Mouse (Mus musculus) MEL (cell line): ENCODE data around the gene Flrt1. TPM values are rescaled to one million over a fixed set of nuclear protein-coding genes. Genes with fewer than 3 reads are reported as not detected.

Experiments
- DNase-seq: peaks from one replicate; pipeline ENCODE4 v3.0.0; 2011; ENCODE audit warnings: low read depth, low spot score
- H3K27ac ChIP-seq: 2 replicates; pipeline ENCODE4 v1.5.1; 2012; ENCODE audit warnings: low read depth, mild to moderate bottlenecking, control low read depth, low read length, moderate library complexity; ENCODE audit not compliant: control insufficient read depth
- H3K27me3 ChIP-seq, 2 experiments: fragments of 150-350 bp in 1 of 2; sonication (generic) in 1 of 2; 2 replicates each; pipeline ENCODE4 v1.6.1; 2012; ENCODE audit warnings: low read length in 2 of 2, mild to moderate bottlenecking in 2 of 2, improper control_type of control experiment in 1 of 2, moderate library complexity in 1 of 2; ENCODE audit not compliant: insufficient read depth in 2 of 2, control insufficient read depth in 1 of 2
- H3K36me3 ChIP-seq, 2 experiments: 2 replicates each; pipeline ENCODE4 v1.6.1; 2012 to 2014; ENCODE audit warnings: low read length in 2 of 2, improper control_type of control experiment in 1 of 2, inconsistent platforms in 1 of 2, mild to moderate bottlenecking in 1 of 2; ENCODE audit not compliant: insufficient read depth in 2 of 2, control insufficient read depth in 1 of 2
- H3K4me1 ChIP-seq, 2 experiments: fragments of 150-350 bp in 1 of 2; sonication (generic) in 1 of 2; 2 replicates each; pipeline ENCODE4 v1.6.1; 2012; ENCODE audit warnings: low read length in 2 of 2, improper control_type of control experiment in 1 of 2, mild to moderate bottlenecking in 1 of 2; ENCODE audit not compliant: insufficient read depth in 2 of 2, control insufficient read depth in 1 of 2
- H3K4me3 ChIP-seq, 2 experiments: fragments of 150-350 bp in 1 of 2; sonication (generic) in 1 of 2; 2 replicates each; pipeline ENCODE4 v1.5.1; 2012; ENCODE audit warnings: low read depth in 2 of 2, low read length in 2 of 2, mild to moderate bottlenecking in 2 of 2, moderate library complexity in 2 of 2, control low read depth in 1 of 2, improper control_type of control experiment in 1 of 2; ENCODE audit not compliant: control insufficient read depth in 1 of 2, insufficient read depth in 1 of 2
- H3K79me2 ChIP-seq: 2 replicates; pipeline ENCODE4 v1.6.1; 2012; ENCODE audit warnings: mild to moderate bottlenecking, low read length, moderate library complexity; ENCODE audit not compliant: control insufficient read depth, poor library complexity, insufficient read depth
- H3K9ac ChIP-seq: 2 replicates; pipeline ENCODE4 v1.6.1; 2012; ENCODE audit warnings: low read depth, mild to moderate bottlenecking, control low read depth, low read length, moderate library complexity; ENCODE audit not compliant: control insufficient read depth, poor library complexity, severe bottlenecking
- H3K9me3 ChIP-seq: fragments of 150-350 bp; sonication (generic); replicated peaks from 2 replicates; pipeline ENCODE4 v1.6.1; 2012; ENCODE audit warnings: mild to moderate bottlenecking, low read length, improper control_type of control experiment, moderate library complexity; ENCODE audit not compliant: insufficient read depth
- CHD1 ChIP-seq: IDR thresholded peaks from 2 replicates; pipeline ENCODE4 v1.6.1; 2012; ENCODE audit warnings: low read depth, mild to moderate bottlenecking, inconsistent platforms, low read length, improper control_type of control experiment
- CHD2 ChIP-seq: IDR thresholded peaks from 2 replicates; pipeline ENCODE4 v1.6.1; 2011; ENCODE audit warnings: low read length, improper control_type of control experiment
- ETS1 ChIP-seq: IDR thresholded peaks from 2 replicates; pipeline ENCODE4 v1.6.1; 2012; ENCODE audit warnings: low read depth, mild to moderate bottlenecking, inconsistent platforms, low read length, improper control_type of control experiment, moderate library complexity
- GATA1 ChIP-seq: IDR thresholded peaks from 2 replicates; pipeline ENCODE4 v1.6.1; 2011; ENCODE audit warnings: low read depth, low read length, improper control_type of control experiment
- HCFC1 ChIP-seq: IDR thresholded peaks from 2 replicates; pipeline ENCODE4 v1.6.1; 2012; ENCODE audit warnings: low read depth, mild to moderate bottlenecking, inconsistent platforms, low read length, improper control_type of control experiment, moderate library complexity
- KAT2A ChIP-seq: conservative IDR thresholded peaks from 2 replicates; pipeline ENCODE4 v1.6.1; 2012; ENCODE audit warnings: low read depth, low read length, improper control_type of control experiment, inconsistent platforms
- MAZ ChIP-seq: IDR thresholded peaks from 2 replicates; pipeline ENCODE4 v1.6.1; 2012; ENCODE audit warnings: low read depth, mild to moderate bottlenecking, inconsistent platforms, low read length, improper control_type of control experiment
- MEF2A ChIP-seq: IDR thresholded peaks from 2 replicates; pipeline ENCODE4 v1.6.1; 2014; ENCODE audit warnings: low read depth, mild to moderate bottlenecking, inconsistent platforms, low read length, improper control_type of control experiment; ENCODE audit not compliant: poor library complexity, insufficient replicate concordance, severe bottlenecking; ENCODE audit errors: extremely low read depth
- NRF1 ChIP-seq: IDR thresholded peaks from 2 replicates; pipeline ENCODE4 v1.6.1; 2014; ENCODE audit warnings: low read depth, mild to moderate bottlenecking, inconsistent platforms, low read length, improper control_type of control experiment, moderate library complexity; ENCODE audit not compliant: poor library complexity, insufficient read depth, severe bottlenecking
- POLR2A ChIP-seq, 2 experiments: IDR thresholded peaks; 2 replicates each; pipeline ENCODE4 v1.6.1; 2011 to 2012; ENCODE audit warnings: low read length in 2 of 2, mild to moderate bottlenecking in 2 of 2, control low read depth in 1 of 2, improper control_type of control experiment in 1 of 2, low read depth in 1 of 2, moderate library complexity in 1 of 2; ENCODE audit not compliant: control insufficient read depth in 1 of 2, insufficient read depth in 1 of 2, poor library complexity in 1 of 2
- RAD21 ChIP-seq: IDR thresholded peaks from 2 replicates; pipeline ENCODE4 v1.6.1; 2011; ENCODE audit warnings: mild to moderate bottlenecking, low read depth, low read length, improper control_type of control experiment
- RCOR1 ChIP-seq: IDR thresholded peaks from 2 replicates; pipeline ENCODE4 v1.6.1; 2012; ENCODE audit warnings: low read depth, mild to moderate bottlenecking, inconsistent platforms, low read length, improper control_type of control experiment
- SIN3A ChIP-seq: IDR thresholded peaks from 2 replicates; pipeline ENCODE4 v1.6.1; 2012; ENCODE audit warnings: low read length, improper control_type of control experiment, inconsistent platforms
- SMC3 ChIP-seq: IDR thresholded peaks from 2 replicates; pipeline ENCODE4 v1.6.1; 2011; ENCODE audit warnings: low read depth, low read length, improper control_type of control experiment
- TBP ChIP-seq: IDR thresholded peaks from 2 replicates; pipeline ENCODE4 v1.8.0; 2011; ENCODE audit warnings: low read depth, low read length, improper control_type of control experiment
- TCF12 ChIP-seq: IDR thresholded peaks from 2 replicates; pipeline ENCODE4 v1.6.1; 2014; ENCODE audit warnings: low read depth, mild to moderate bottlenecking, inconsistent platforms, low read length, improper control_type of control experiment, moderate library complexity
- UBTF ChIP-seq: IDR thresholded peaks from 2 replicates; pipeline ENCODE4 v1.6.1; 2012; ENCODE audit warnings: low read depth, mild to moderate bottlenecking, inconsistent platforms, low read length, improper control_type of control experiment, moderate library complexity, borderline replicate concordance; ENCODE audit not compliant: insufficient read depth
- ZNF384 ChIP-seq: IDR thresholded peaks from 2 replicates; pipeline ENCODE4 v1.6.1; 2012; ENCODE audit warnings: low read depth, mild to moderate bottlenecking, inconsistent platforms, low read length, improper control_type of control experiment
- polyA plus RNA-seq, 2 experiments: library from polyadenylated mRNA; stranded (reverse) in 1 of 2; unstranded in 1 of 2; fragments of >175 nt in 1 of 2; fragments of >200 nt in 1 of 2; gene quantifications; 2 replicates each; pipeline versions ENCODE4 v1.2.1 to v1.2.4; 2012; ENCODE audit warnings: low replicate concordance in 2 of 2, low read depth in 1 of 2; ENCODE audit not compliant: insufficient read length in 2 of 2, insufficient read depth in 1 of 2, missing spikeins in 1 of 2
- total RNA-seq: library from RNA; depleted of rRNA; stranded (reverse); fragments of 300-350 nt; gene quantifications from 2 replicates; pipeline ENCODE4 v1.2.3, GENCODE M21; 2012

The Flrt1 gene
- total and polyA plus RNA-seq, 3 experiments: not detected

DNA sequence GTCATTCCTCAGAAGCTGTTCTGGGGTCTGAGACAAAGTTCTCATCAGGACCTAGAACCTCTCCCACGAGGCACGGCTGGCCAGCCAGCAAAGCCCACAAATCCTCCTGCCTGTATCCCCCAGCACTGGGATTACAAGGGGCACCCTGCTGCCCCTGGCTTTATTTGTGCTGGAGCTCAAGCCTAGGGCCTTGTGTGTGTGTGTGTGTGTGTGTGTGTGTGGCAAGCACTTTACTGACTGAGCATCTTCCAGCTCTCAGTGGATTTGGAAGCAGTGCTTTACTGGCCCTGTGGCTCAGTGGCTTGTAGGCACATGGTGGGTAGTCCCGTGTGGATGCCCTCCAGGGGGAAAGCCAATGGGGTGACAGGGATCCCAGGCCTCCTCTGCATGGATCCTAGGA is 7.1 kb upstream of the Flrt1 start:
- Histone ChIP-seq H3K79me2 (no peaks in the 10 kb centered on the region), H3K36me3 (peaks cover 0 to 10% of the 10 kb centered on the region in 2 experiments; a peak in 2 of 4 replicates), H3K4me1 (peaks cover 12 to 17% of the 10 kb centered on the region in 2 experiments), H3K27me3 (no peaks in the 10 kb centered on the region), H3K9ac (no peak overlapping the region), H3K27ac (no peak overlapping the region)
- DNase-seq: no peak
- no peak for TF ChIP-seq ETS1
- no peak for TF ChIP-seq MEF2A
- TF ChIP-seq, all 39 proteins: peak for 0
- no peak overlapping the region for H3K4me3 ChIP-seq
- H3K9me3 ChIP-seq: no peaks in the 10 kb centered on the region

DNA sequence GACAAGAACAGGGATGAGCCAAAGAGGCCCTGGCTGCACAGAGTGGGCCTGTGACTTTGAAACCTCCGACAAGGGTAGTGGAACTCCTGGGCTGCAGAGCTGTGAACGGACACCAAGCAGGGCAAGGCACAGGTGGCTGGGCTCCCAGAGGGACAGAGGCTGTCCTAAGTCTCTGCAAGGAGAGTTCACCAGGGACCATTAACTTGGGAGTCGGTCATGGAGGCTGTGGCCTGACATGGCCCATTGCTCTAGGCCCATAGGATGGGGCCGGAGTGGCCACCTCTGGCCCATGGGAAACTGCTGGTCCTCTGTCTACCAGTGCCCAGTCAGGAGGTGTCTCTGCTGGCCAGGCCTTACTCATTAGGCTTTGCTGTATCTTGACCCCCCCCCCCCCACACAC is 6.2 kb upstream of the Flrt1 start:
- Histone ChIP-seq H3K79me2 (no peaks in the 10 kb centered on the region), H3K27me3 (no peaks in the 10 kb centered on the region), H3K9ac (no peak overlapping the region), H3K4me1 (peaks cover 6 to 8% of the 10 kb centered on the region in 2 experiments), H3K9me3 (no peaks in the 10 kb centered on the region), H3K27ac (no peak overlapping the region), H3K4me3 (no peak overlapping the region), H3K36me3 (peaks cover 0 to 1% of the 10 kb centered on the region in 2 experiments; a peak in 2 of 4 replicates)
- TF ChIP-seq ZNF384 (no peak), SIN3A (no peak), RAD21 (no peak), TBP (no peak), NRF1 (no peak), POLR2A (IDR thresholded peaks at IDR 0.05; ENCODE audit: control insufficient read depth in 1 of 2, insufficient read depth in 1 of 2, low read depth in 1 of 2, low read length in 2 of 2, poor library complexity in 1 of 2) (no peak), UBTF (no peak), CHD1 (no peak), SMC3 (no peak), KAT2A (no peak), CHD2 (no peak), GATA1 (no peak), MAZ (no peak), TCF12 (no peak), HCFC1 (no peak), RCOR1 (no peak)
- no peak for DNase-seq
